Mouse (Mus musculus) brown adipose tissue, adult 24 weeks (tissue): Measurements from ENCODE around the gene Nup43. TPM values are rescaled to one million over a fixed set of nuclear protein-coding genes. Genes with fewer than 3 reads are reported as not detected.
A peak's percentile ranks its signal among the peaks of the same experiment; 100 is the strongest.

Source experiments
- H3K27ac ChIP-seq: fragments of 200-500 bp; replicated peaks from 2 replicates; pipeline ENCODE4 v1.5.1; 2012; ENCODE audit warnings: low read depth, mild to moderate bottlenecking, low read length
- H3K4me1 ChIP-seq: fragments of 200-500 bp; 2 replicates; pipeline ENCODE4 v1.6.1; 2012; ENCODE audit warnings: low read length, mixed read lengths; ENCODE audit not compliant: control insufficient read depth, insufficient read depth, insufficient read length
- H3K4me3 ChIP-seq: fragments of 200-500 bp; 2 replicates; pipeline ENCODE4 v1.5.1; 2012; ENCODE audit warnings: low read depth, mild to moderate bottlenecking, low read length, moderate library complexity; ENCODE audit not compliant: insufficient read depth
- polyA plus RNA-seq: library from polyadenylated mRNA; stranded (reverse); fragments of >200 nt; gene quantifications from 2 replicates; pipeline ENCODE4 v1.2.4, GENCODE M21; 2012; ENCODE audit not compliant: missing spikeins, insufficient read depth, insufficient read length

The Nup43 gene
- polyA plus RNA-seq, 1 experiment: 6.7 TPM

GRCm38 (mm10) chr10:7725751-7726500 is 58.6 kb downstream of the Nup43 start, which contains the start of gene Katna1:
Gene Katna1 (plus strand): TSS chr10:7726000.
- Histone ChIP-seq H3K27ac (peak within 1 kb of the TSS; percentile 84), H3K4me1 (peaks cover 9% of the 10 kb centered on the region), H3K4me3 (peak within 1 kb of the TSS; percentile 95)

- Histone ChIP-seq H3K4me1 (peaks cover 11% of the 10 kb centered on the region), H3K4me3 (peak overlapping the region; percentile 95), H3K27ac (peak overlapping the region; percentile 84)
Measured at GRCm38 (mm10) chr10:7726501-7726812, 59.2 kb downstream of the Nup43 start.

- Histone ChIP-seq H3K27ac (peak overlapping the region; percentile 77), H3K4me3 (peak overlapping the region; percentile 46; the same call in 1 of the 2 replicates)
Measured at GRCm38 (mm10) chr10:7727011-7727410, 59.7 kb downstream of the Nup43 start.

More at GRCm38 (mm10) chr10:7727011-7727410, 59.7 kb downstream of the Nup43 start:
- peaks cover 11% of the 10 kb centered on the region for H3K4me1 ChIP-seq

Other genes with a start within 250 kb of the Nup43 start
- 0.36 and 0.42 TPM in 2 replicates for gene Ulbp1, start 193.9 kb upstream of the Nup43 start, polyA plus RNA-seq
- gene Lrp11, start 77.7 kb upstream of the Nup43 start, polyA plus RNA-seq: 1.6 and 2.0 TPM in 2 replicates
- gene Pcmt1, start 13.6 kb downstream of the Nup43 start, polyA plus RNA-seq: 37.1 and 42.8 TPM in 2 replicates
- 11.2 and 13.1 TPM in 2 replicates for gene Lats1, start 13.7 kb downstream of the Nup43 start, polyA plus RNA-seq
- gene Katna1, start 58.5 kb downstream of the Nup43 start, polyA plus RNA-seq: 33.3 and 54.1 TPM in 2 replicates
- 477 and 502 TPM in 2 replicates for gene Ginm1, start 125.3 kb downstream of the Nup43 start, polyA plus RNA-seq
- 12.3 and 15.6 TPM in 2 replicates for gene Ppil4, start 125.4 kb downstream of the Nup43 start, polyA plus RNA-seq
- 0.29 and 0.32 TPM in 2 replicates for gene Zc3h12d, start 165.0 kb downstream of the Nup43 start, polyA plus RNA-seq